Mouse (Mus musculus) CH12.LX (cell line): ENCODE results near the gene B4galt1. TPM values are rescaled to one million over a fixed set of nuclear protein-coding genes. Genes with fewer than 3 reads are reported as not detected.

Experiments
- DNase-seq: peaks from one replicate; pipeline ENCODE4 v3.0.0-alpha.2; 2013; ENCODE audit errors: extremely low read depth
- H3K27ac ChIP-seq: 2 replicates; pipeline ENCODE4 v1.5.1; 2012; ENCODE audit warnings: low read depth, mild to moderate bottlenecking, control low read depth, moderate library complexity; ENCODE audit not compliant: insufficient read depth
- H3K27me3 ChIP-seq: replicated peaks from 2 replicates; pipeline ENCODE3; 2012; ENCODE audit warnings: inconsistent platforms
- H3K36me3 ChIP-seq, 2 experiments: replicated peaks in 1 of 2; 2 replicates each; pipeline versions ENCODE3 to v1.6.1; 2012; ENCODE audit warnings: inconsistent platforms in 1 of 2, low read length in 1 of 2, mild to moderate bottlenecking in 1 of 2, mixed read lengths in 1 of 2, moderate library complexity in 1 of 2; ENCODE audit not compliant: control insufficient read depth in 1 of 2, insufficient read depth in 1 of 2
- H3K4me1 ChIP-seq, 2 experiments: 2 replicates each; pipeline ENCODE4 v1.6.1; 2012; ENCODE audit warnings: inconsistent platforms in 1 of 2, moderate library complexity in 1 of 2; ENCODE audit not compliant: insufficient read depth in 2 of 2, control insufficient read depth in 1 of 2
- H3K4me2 ChIP-seq: 2 replicates; pipeline ENCODE4 v1.6.1; 2012; ENCODE audit warnings: low read depth, mild to moderate bottlenecking, control low read depth; ENCODE audit not compliant: poor library complexity, insufficient read depth, severe bottlenecking
- H3K4me3 ChIP-seq, 3 experiments: fragments of 150-350 bp in 1 of 3; sonication (generic) in 1 of 3; replicated peaks in 1 of 3; 2 replicates each; pipeline versions ENCODE3 to v1.5.1; 2011 to 2012; ENCODE audit warnings: low read depth in 2 of 3, low read length in 2 of 3, mild to moderate bottlenecking in 2 of 3, moderate library complexity in 2 of 3, control low read depth in 1 of 3, improper control_type of control experiment in 1 of 3, inconsistent platforms in 1 of 3, mixed read lengths in 1 of 3; ENCODE audit not compliant: poor library complexity in 1 of 3
- H3K79me2 ChIP-seq: replicated peaks from 2 replicates; pipeline ENCODE4 v1.6.1; 2012; ENCODE audit warnings: mild to moderate bottlenecking, moderate library complexity; ENCODE audit not compliant: control insufficient read depth, poor library complexity, insufficient read depth, severe bottlenecking; ENCODE audit errors: extremely low read depth
- H3K9ac ChIP-seq: 2 replicates; pipeline ENCODE4 v1.6.1; 2012; ENCODE audit warnings: low read depth, mild to moderate bottlenecking, control low read depth, moderate library complexity; ENCODE audit not compliant: insufficient read depth
- H3K9me3 ChIP-seq: replicated peaks from 2 replicates; pipeline ENCODE3; 2012; ENCODE audit warnings: low read length, inconsistent platforms, mixed read lengths
- CTCF ChIP-seq, 2 experiments: IDR thresholded peaks in 1 of 2; conservative IDR thresholded peaks in 1 of 2; 2 replicates each; pipeline ENCODE4 v1.5.1; 2011 to 2012; ENCODE audit warnings: low read depth in 2 of 2, low read length in 2 of 2, improper control_type of control experiment in 1 of 2, inconsistent platforms in 1 of 2, mild to moderate bottlenecking in 1 of 2, moderate library complexity in 1 of 2
- ELF1 ChIP-seq: IDR thresholded peaks from 2 replicates; pipeline ENCODE4 v1.6.1; 2014; ENCODE audit warnings: low read depth, mild to moderate bottlenecking, inconsistent platforms, low read length, improper control_type of control experiment
- ETS1 ChIP-seq: conservative IDR thresholded peaks from 2 replicates; pipeline ENCODE4 v1.6.1; 2012; ENCODE audit warnings: low read depth, mild to moderate bottlenecking, inconsistent platforms, low read length, improper control_type of control experiment, moderate library complexity
- HCFC1 ChIP-seq: IDR thresholded peaks from 2 replicates; pipeline ENCODE4 v1.6.1; 2012; ENCODE audit warnings: low read depth, mild to moderate bottlenecking, inconsistent platforms, low read length, improper control_type of control experiment
- IRF4 ChIP-seq: IDR thresholded peaks from 2 replicates; pipeline ENCODE4 v1.6.1; 2014; ENCODE audit warnings: low read depth, mild to moderate bottlenecking, inconsistent platforms, low read length, improper control_type of control experiment
- JUN ChIP-seq: IDR thresholded peaks from 2 replicates; pipeline ENCODE4 v1.6.1; 2011; ENCODE audit warnings: low read depth, mild to moderate bottlenecking, low read length, improper control_type of control experiment, moderate library complexity; ENCODE audit not compliant: insufficient read depth
- MAFK ChIP-seq: IDR thresholded peaks from 2 replicates; pipeline ENCODE4 v1.6.1; 2011; ENCODE audit warnings: low read length, improper control_type of control experiment; ENCODE audit not compliant: insufficient replicate concordance
- MXI1 ChIP-seq: IDR thresholded peaks from 2 replicates; pipeline ENCODE4 v1.6.1; 2011; ENCODE audit warnings: mild to moderate bottlenecking, low read depth, low read length, improper control_type of control experiment
- NELFE ChIP-seq: IDR thresholded peaks from 2 replicates; pipeline ENCODE4 v1.6.1; 2011; ENCODE audit warnings: low read depth, low read length, improper control_type of control experiment
- RCOR1 ChIP-seq: conservative IDR thresholded peaks from 2 replicates; pipeline ENCODE4 v1.6.1; 2012; ENCODE audit warnings: low read depth, mild to moderate bottlenecking, inconsistent platforms, low read length, improper control_type of control experiment
- SIN3A ChIP-seq: IDR thresholded peaks from 2 replicates; pipeline ENCODE4 v1.6.1; 2012; ENCODE audit warnings: low read length, improper control_type of control experiment, inconsistent platforms
- TCF12 ChIP-seq: IDR thresholded peaks from 2 replicates; pipeline ENCODE4 v1.6.1; 2014; ENCODE audit warnings: low read depth, mild to moderate bottlenecking, inconsistent platforms, low read length, improper control_type of control experiment
- dilution Hi-C: fragments of 300-500 bp; cut with MboI; formaldehyde crosslinking; loops from 2 replicates; pipeline ENCODE4 v1.14.3; 2020; ENCODE audit warnings: low sequenced_read_pairs; ENCODE audit not compliant: extremely low pct_unique_long_range_greater_than_20kb, extremely low pct_ligation_motif_present
- in situ Hi-C: fragments of 300-500 bp; cut with MboI; formaldehyde crosslinking; loops from 3 replicates; pipeline ENCODE4 v1.14.3; 2019; ENCODE audit warnings: low sequenced_read_pairs, low pct_ligation_motif_present, low pct_unique_long_range_greater_than_20kb, mixed read lengths
- polyA plus RNA-seq: library from polyadenylated mRNA; unstranded; fragments of >175 nt; gene quantifications from 2 replicates; pipeline ENCODE4 v1.2.1, GENCODE M21; 2012; ENCODE audit warnings: low read depth; ENCODE audit not compliant: insufficient read length
- total RNA-seq, 2 experiments: library from RNA; depleted of rRNA; stranded (reverse); fragments of 300-350 nt in 1 of 2; fragments of >200 nt in 1 of 2; gene quantifications; 2 replicates each; pipeline ENCODE4 v1.2.3; 2012 to 2014

B4galt1 gene
- total and polyA plus RNA-seq, 3 experiments = 46.6 to 80.2 (median 66.6) TPM

GRCm38 (mm10) chr4:40851031-40851762 is 2.6 kb downstream of the B4galt1 start:
- H3K4me2 ChIP-seq = peak overlapping the region; percentile 66
- dilution Hi-C loops = no loop called here
- H3K9me3 ChIP-seq = no peaks in the 10 kb centered on the region
- peaks cover 66% of the 10 kb centered on the region for H3K79me2 ChIP-seq
- H3K36me3 ChIP-seq = peaks cover 4 to 39% of the 10 kb centered on the region in 2 experiments
- in situ Hi-C loops = no loop called here
- H3K27me3 ChIP-seq = no peaks in the 10 kb centered on the region
- TF ChIP-seq TCF12 = peak; percentile 75
- TF ChIP-seq MXI1 = peak; percentile 41; the same call in 1 of the 2 replicates
- TF ChIP-seq ETS1 = peak; percentile 43; the same call in 1 of the 2 replicates
- TF ChIP-seq RCOR1 = no peak
- TF ChIP-seq SIN3A = peak; percentile 45; the same call in 1 of the 2 replicates
- TF ChIP-seq NELFE = no peak
- TF ChIP-seq MAFK = 0 out of 2 replicates have a peak, but pooled peaks have one; percentile 38
- H3K27ac ChIP-seq = peak overlapping the region; percentile 91
- no peak for DNase-seq
- H3K9ac ChIP-seq = peak overlapping the region; percentile 81
- peaks cover 21 to 58% of the 10 kb centered on the region in 2 experiments for H3K4me1 ChIP-seq
- peak overlapping the region; percentile 92 to 99 (median 92) for H3K4me3 ChIP-seq

GRCm38 (mm10) chr4:40850582-40850981 is 3.2 kb downstream of the B4galt1 start:
- Histone ChIP-seq H3K36me3 (peaks cover 4 to 40% of the 10 kb centered on the region in 2 experiments), H3K27me3 (no peaks in the 10 kb centered on the region), H3K27ac (peak overlapping the region; percentile 39; the same call in 1 of the 2 replicates), H3K9ac (peak overlapping the region; percentile 81), H3K9me3 (no peaks in the 10 kb centered on the region), H3K4me3 (peak overlapping the region; percentile 92 to 99 (median 92)), H3K4me1 (peaks cover 21 to 59% of the 10 kb centered on the region in 2 experiments), H3K79me2 (peaks cover 72% of the 10 kb centered on the region), H3K4me2 (peak overlapping the region; percentile 66)
- TF ChIP-seq JUN (no peak), HCFC1 (no peak), IRF4 (no peak), CTCF (conservative IDR thresholded peaks at IDR 0.05 in 1 of 2, IDR thresholded peaks at IDR 0.05 in 1 of 2; ENCODE audit: low read depth in 2 of 2, low read length in 2 of 2) (no peak), RCOR1 (no peak), ELF1 (no peak)
- in situ Hi-C loops (no loop called here), dilution Hi-C loops (no loop called here)
- DNase-seq = no peak
